Mouse (Mus musculus): ENCODE results near the gene Tnik. TPM values are rescaled to one million over a fixed set of nuclear protein-coding genes. Genes with fewer than 3 reads are reported as not detected.

Gene Tnik
- polyA plus RNA-seq, 1 experiment from 2014 or later: 111 TPM

DNA sequence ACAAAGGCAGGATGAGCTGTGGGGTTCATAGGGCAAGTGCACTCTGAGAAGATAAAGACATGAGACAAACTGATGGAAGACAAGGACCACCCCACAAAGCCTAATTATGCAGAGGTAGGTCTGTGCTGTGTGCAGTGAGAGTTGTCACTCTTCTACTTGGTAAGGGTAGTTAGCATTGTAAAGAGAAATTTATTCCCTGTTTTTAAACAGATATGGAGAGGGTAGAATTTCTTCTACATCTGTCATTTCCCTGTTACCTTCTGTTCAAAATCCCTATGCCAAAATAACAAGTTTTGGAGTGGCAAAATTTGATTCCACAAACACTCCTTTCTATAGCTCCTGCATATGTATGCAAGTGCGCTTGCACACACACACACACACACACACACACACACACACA, 71.5 kb downstream of the Tnik start:
- peak; percentile 72 for ATAC-seq
- Histone ChIP-seq H3K4me1 (replicated peaks; ENCODE audit: control insufficient read depth, insufficient read depth, low read length) (peaks cover 26% of the 10 kb centered on the region), H3K27me3 (replicated peaks; ENCODE audit: control insufficient read depth, insufficient read depth, low read length) (no peaks in the 10 kb centered on the region), H3K4me3 (replicated peaks; ENCODE audit: low read length) (no peak overlapping the region), H3K9ac (replicated peaks; ENCODE audit: low read depth, low read length) (no peak overlapping the region), H3K27ac (ENCODE audit: low read length) (peak overlapping the region; percentile 88), H3K36me3 (ENCODE audit: control insufficient read depth, insufficient read depth) (no peaks in the 10 kb centered on the region), H3K4me2 (ENCODE audit: low read length) (no peak overlapping the region), H3K9me3 (ENCODE audit: control insufficient read depth, low read length) (no peaks in the 10 kb centered on the region)
- 74% methylated on average over 1 of the region's 1 CpGs for WGBS

DNA sequence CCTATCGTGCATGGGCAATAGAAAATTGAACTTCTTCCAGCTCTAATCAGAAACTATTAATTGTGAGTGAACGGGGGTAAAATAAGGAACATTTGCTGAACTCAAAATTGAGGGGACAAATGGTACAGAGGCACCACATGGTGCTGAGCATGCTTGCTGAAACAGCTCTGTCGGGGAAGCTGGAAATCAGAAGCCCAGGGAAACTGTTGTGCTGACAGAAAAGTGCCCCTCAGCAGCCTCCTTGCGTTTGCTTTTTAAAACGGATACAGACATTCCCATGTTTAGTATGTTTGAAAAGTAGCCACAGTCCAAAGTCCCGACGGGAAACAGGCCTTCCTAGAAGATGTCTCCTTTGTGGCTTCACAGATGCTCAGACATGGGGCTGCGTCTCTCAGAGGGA, 77.1 kb downstream of the Tnik start:
- no peak overlapping the region for H3K4me2 ChIP-seq (ENCODE audit: low read length)
- no peaks in the 10 kb centered on the region for H3K27me3 ChIP-seq (replicated peaks; ENCODE audit: control insufficient read depth, insufficient read depth, low read length)
- peak overlapping the region; percentile 54 for H3K27ac ChIP-seq (ENCODE audit: low read length)
- ATAC-seq: no peak
- H3K9ac ChIP-seq (replicated peaks; ENCODE audit: low read depth, low read length): no peak overlapping the region; the same call in 1 of the 2 replicates
- no peaks in the 10 kb centered on the region for H3K36me3 ChIP-seq (ENCODE audit: control insufficient read depth, insufficient read depth)
- H3K4me1 ChIP-seq (replicated peaks; ENCODE audit: control insufficient read depth, insufficient read depth, low read length): peaks cover 21% of the 10 kb centered on the region
- H3K9me3 ChIP-seq (ENCODE audit: control insufficient read depth, low read length): no peaks in the 10 kb centered on the region
- WGBS: 56% methylated on average over 8 of the region's 8 CpGs
- no peak overlapping the region for H3K4me3 ChIP-seq (replicated peaks; ENCODE audit: low read length)

DNA sequence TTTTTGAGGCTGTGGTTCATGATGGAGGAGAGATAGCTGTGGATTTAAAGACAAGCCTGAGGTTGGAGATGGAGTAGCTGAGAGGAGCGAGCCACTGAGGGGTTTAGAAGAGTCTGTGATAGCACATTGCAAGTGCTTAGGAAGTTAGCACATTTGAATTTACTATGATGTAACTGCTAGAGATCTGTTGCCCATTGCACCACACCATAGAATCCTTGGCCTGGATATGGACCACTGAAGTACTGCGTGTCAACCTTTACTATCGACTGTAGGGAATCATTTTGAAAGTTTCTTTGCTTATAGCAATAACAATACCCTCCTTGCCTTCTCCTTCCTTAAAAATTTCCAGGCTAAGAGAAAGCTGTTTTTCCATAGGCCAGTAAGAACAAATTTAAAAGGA, 80.2 kb downstream of the Tnik start:
- H3K27me3 ChIP-seq (replicated peaks; ENCODE audit: control insufficient read depth, insufficient read depth, low read length): no peaks in the 10 kb centered on the region
- H3K4me1 ChIP-seq (replicated peaks; ENCODE audit: control insufficient read depth, insufficient read depth, low read length): peaks cover 35% of the 10 kb centered on the region
- H3K36me3 ChIP-seq (ENCODE audit: control insufficient read depth, insufficient read depth): no peaks in the 10 kb centered on the region
- H3K27ac ChIP-seq (ENCODE audit: low read length): peak overlapping the region; percentile 69
- no peak overlapping the region for H3K4me3 ChIP-seq (replicated peaks; ENCODE audit: low read length)
- H3K4me2 ChIP-seq (ENCODE audit: low read length): no peak overlapping the region
- ATAC-seq: no peak
- H3K9me3 ChIP-seq (ENCODE audit: control insufficient read depth, low read length): no peaks in the 10 kb centered on the region
- no peak overlapping the region for H3K9ac ChIP-seq (replicated peaks; ENCODE audit: low read depth, low read length)
- 78% methylated on average over 3 of the region's 3 CpGs for WGBS

DNA sequence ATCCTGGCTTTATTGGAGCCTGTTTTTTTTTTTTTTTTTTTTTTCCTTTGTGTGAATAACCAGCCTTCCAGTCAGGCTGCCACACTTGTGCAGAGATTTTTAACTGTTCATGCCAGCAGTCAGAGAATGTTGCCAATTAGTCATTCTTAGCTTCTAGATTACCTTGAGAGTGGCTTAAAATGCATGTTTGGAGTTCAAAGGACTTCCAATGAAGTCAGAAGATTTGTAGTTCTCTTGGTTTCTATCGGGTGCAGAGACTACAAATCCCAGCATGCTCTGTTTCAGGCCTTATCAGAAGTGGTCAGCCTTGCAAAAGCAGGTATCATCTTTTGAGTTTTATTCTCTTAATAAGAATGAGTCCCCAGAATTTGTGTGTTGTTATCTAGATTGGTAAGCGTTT, 80.6 kb downstream of the Tnik start:
- Histone ChIP-seq H3K36me3 (ENCODE audit: control insufficient read depth, insufficient read depth) (no peaks in the 10 kb centered on the region), H3K4me2 (ENCODE audit: low read length) (no peak overlapping the region), H3K4me3 (replicated peaks; ENCODE audit: low read length) (no peak overlapping the region), H3K4me1 (replicated peaks; ENCODE audit: control insufficient read depth, insufficient read depth, low read length) (peaks cover 36% of the 10 kb centered on the region), H3K9me3 (ENCODE audit: control insufficient read depth, low read length) (no peaks in the 10 kb centered on the region), H3K27ac (ENCODE audit: low read length) (peak overlapping the region; percentile 13; the same call in 1 of the 2 replicates), H3K27me3 (replicated peaks; ENCODE audit: control insufficient read depth, insufficient read depth, low read length) (no peaks in the 10 kb centered on the region), H3K9ac (replicated peaks; ENCODE audit: low read depth, low read length) (no peak overlapping the region)
- 71% methylated on average over 2 of the region's 2 CpGs for WGBS
- ATAC-seq: no peak; the same call in 1 of the 2 replicates

DNA sequence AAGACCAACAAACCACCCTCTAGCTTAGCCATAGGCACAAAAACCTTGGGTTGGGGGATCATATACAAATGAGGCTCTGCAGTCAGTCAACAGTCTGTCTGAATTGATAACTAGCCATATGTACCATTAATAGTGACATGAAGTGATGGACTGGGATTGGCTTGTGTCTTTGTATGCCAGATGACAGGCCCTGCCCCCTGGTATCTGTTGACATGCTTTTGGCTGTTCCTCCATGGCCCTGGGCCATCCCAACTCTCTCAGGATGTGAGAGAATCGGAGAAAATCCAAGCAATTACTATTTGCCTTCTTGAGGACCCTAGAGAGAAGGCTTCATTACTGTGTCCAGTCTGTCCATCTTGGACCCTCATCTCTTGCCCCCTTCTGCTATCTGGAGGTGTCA, 82.4 kb downstream of the Tnik start:
- H3K27ac ChIP-seq (ENCODE audit: low read length): peak overlapping the region; percentile 75
- no peaks in the 10 kb centered on the region for H3K27me3 ChIP-seq (replicated peaks; ENCODE audit: control insufficient read depth, insufficient read depth, low read length)
- no peaks in the 10 kb centered on the region for H3K36me3 ChIP-seq (ENCODE audit: control insufficient read depth, insufficient read depth)
- ATAC-seq: peak; percentile 60; the same call in 1 of the 2 replicates
- no peaks in the 10 kb centered on the region for H3K9me3 ChIP-seq (ENCODE audit: control insufficient read depth, low read length)
- 52% methylated on average over 1 of the region's 1 CpGs for WGBS
- H3K4me2 ChIP-seq (ENCODE audit: low read length): no peak overlapping the region
- no peak overlapping the region for H3K4me3 ChIP-seq (replicated peaks; ENCODE audit: low read length)
- no peak overlapping the region for H3K9ac ChIP-seq (replicated peaks; ENCODE audit: low read depth, low read length)
- peaks cover 33% of the 10 kb centered on the region for H3K4me1 ChIP-seq (replicated peaks; ENCODE audit: control insufficient read depth, insufficient read depth, low read length)

DNA sequence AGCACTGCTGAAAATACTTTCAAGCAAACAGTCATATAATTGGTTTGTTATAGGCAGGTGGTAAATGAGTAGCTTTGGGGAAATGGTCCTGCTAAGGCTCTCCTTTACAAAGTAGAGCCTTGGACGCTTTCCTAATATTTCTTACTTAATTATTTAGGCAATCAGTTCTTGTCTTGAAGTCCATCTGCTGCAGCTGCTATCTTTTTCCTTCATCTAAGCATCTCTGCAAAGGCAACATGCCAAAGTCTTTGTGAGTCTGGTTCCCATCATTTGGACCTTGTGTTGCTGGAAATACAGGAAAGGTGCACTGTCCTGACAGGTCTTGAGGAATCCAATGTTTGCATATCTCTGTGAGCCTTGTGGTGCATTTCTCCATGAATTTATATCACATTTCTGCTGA, 82.9 kb downstream of the Tnik start:
- 57% methylated on average over 1 of the region's 1 CpGs for WGBS
- Histone ChIP-seq H3K4me1 (replicated peaks; ENCODE audit: control insufficient read depth, insufficient read depth, low read length) (peaks cover 33% of the 10 kb centered on the region), H3K27me3 (replicated peaks; ENCODE audit: control insufficient read depth, insufficient read depth, low read length) (no peaks in the 10 kb centered on the region), H3K9ac (replicated peaks; ENCODE audit: low read depth, low read length) (no peak overlapping the region), H3K9me3 (ENCODE audit: control insufficient read depth, low read length) (no peaks in the 10 kb centered on the region), H3K36me3 (ENCODE audit: control insufficient read depth, insufficient read depth) (no peaks in the 10 kb centered on the region), H3K4me3 (replicated peaks; ENCODE audit: low read length) (no peak overlapping the region), H3K4me2 (ENCODE audit: low read length) (no peak overlapping the region), H3K27ac (ENCODE audit: low read length) (peak overlapping the region; percentile 75)
- peak; percentile 41 for ATAC-seq

DNA sequence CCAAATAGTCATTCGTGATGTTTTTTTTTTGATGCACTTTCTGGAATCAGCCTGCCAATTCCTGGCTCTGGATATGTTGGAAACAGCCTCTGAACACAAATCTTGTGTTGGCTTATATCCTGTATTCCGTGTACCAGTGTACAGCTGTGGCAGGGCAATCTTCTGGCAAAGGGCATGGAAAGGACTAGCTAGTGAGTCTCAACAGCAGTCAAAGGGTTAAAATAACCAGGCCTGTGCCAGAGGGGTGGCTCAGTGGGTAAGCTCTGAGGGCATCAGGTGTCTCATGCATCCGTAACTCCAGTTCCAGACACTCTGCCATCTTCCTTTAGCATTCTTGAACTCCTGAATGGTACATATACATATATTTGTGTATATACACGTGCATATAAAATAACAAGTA, 83.5 kb downstream of the Tnik start:
- Histone ChIP-seq H3K4me2 (ENCODE audit: low read length) (no peak overlapping the region), H3K4me3 (replicated peaks; ENCODE audit: low read length) (no peak overlapping the region), H3K36me3 (ENCODE audit: control insufficient read depth, insufficient read depth) (no peaks in the 10 kb centered on the region), H3K9ac (replicated peaks; ENCODE audit: low read depth, low read length) (no peak overlapping the region), H3K27me3 (replicated peaks; ENCODE audit: control insufficient read depth, insufficient read depth, low read length) (no peaks in the 10 kb centered on the region), H3K9me3 (ENCODE audit: control insufficient read depth, low read length) (no peaks in the 10 kb centered on the region), H3K27ac (ENCODE audit: low read length) (peak overlapping the region; percentile 75), H3K4me1 (replicated peaks; ENCODE audit: control insufficient read depth, insufficient read depth, low read length) (peaks cover 33% of the 10 kb centered on the region)
- 64% methylated on average over 4 of the region's 4 CpGs for WGBS
- ATAC-seq: no peak

DNA sequence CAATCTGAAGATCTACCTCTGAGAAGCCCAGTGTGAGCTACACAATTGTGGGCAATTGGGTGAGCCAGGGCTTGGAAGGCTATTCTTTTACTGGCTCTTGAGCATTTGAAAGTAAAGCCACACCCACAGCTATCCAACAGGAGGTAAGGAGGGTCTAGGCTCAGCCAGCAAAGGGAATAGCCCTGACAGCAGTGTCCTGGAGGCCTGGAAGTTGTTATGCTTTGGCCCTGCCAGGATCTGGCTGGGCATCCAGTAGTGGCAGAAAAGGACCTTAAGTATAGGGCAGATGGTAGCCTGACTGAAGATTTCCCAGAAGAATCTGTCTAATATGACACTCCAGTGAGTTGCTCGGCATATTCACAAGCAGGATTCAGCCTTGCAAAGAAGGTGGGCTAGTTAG, 85.7 kb downstream of the Tnik start:
- Histone ChIP-seq H3K4me1 (replicated peaks; ENCODE audit: control insufficient read depth, insufficient read depth, low read length) (peaks cover 26% of the 10 kb centered on the region), H3K27ac (ENCODE audit: low read length) (no peak overlapping the region), H3K36me3 (ENCODE audit: control insufficient read depth, insufficient read depth) (no peaks in the 10 kb centered on the region), H3K4me2 (ENCODE audit: low read length) (no peak overlapping the region), H3K9ac (replicated peaks; ENCODE audit: low read depth, low read length) (no peak overlapping the region), H3K27me3 (replicated peaks; ENCODE audit: control insufficient read depth, insufficient read depth, low read length) (no peaks in the 10 kb centered on the region), H3K9me3 (ENCODE audit: control insufficient read depth, low read length) (no peaks in the 10 kb centered on the region), H3K4me3 (replicated peaks; ENCODE audit: low read length) (no peak overlapping the region)
- 78% methylated on average over 1 of the region's 1 CpGs for WGBS
- no peak for ATAC-seq

DNA sequence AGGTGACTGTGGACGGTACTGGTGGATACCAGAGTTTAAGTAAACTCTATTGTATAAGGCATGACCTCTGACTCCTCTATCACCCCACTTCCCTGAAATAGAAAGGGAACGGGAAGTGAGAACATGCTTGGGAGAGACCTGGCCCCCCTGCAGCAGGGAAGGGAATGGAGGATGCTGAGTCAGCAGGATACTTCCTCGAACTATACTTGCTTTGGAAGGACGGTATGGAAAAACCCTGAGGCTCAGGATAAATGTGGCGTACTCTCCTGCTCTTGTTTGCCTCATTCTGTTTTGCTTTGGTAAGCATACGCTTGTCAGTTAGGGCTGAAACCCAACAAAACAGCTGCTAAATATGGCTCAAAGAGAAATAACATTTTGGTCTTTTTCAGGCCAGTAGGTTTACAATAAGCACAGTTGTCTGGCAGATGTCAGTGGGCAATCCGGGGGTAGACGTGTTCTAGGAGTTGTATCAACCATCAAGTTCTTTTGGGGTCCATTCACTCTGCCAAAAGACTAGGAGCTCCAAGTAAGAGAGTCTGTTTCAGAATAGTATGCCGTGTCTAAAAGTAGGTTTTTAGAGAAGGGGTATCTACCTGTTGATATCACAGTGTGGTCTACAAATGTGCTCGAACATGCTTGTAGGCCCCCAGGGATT, 87.3 kb downstream of the Tnik start:
- Histone ChIP-seq H3K9me3 (ENCODE audit: control insufficient read depth, low read length) (no peaks in the 10 kb centered on the region), H3K36me3 (ENCODE audit: control insufficient read depth, insufficient read depth) (no peaks in the 10 kb centered on the region), H3K4me2 (ENCODE audit: low read length) (no peak overlapping the region), H3K4me3 (replicated peaks; ENCODE audit: low read length) (no peak overlapping the region), H3K27ac (ENCODE audit: low read length) (no peak overlapping the region), H3K9ac (replicated peaks; ENCODE audit: low read depth, low read length) (no peak overlapping the region), H3K27me3 (replicated peaks; ENCODE audit: control insufficient read depth, insufficient read depth, low read length) (no peaks in the 10 kb centered on the region), H3K4me1 (replicated peaks; ENCODE audit: control insufficient read depth, insufficient read depth, low read length) (peaks cover 22% of the 10 kb centered on the region)
- ATAC-seq: no peak
- 74% methylated on average over 10 of the region's 10 CpGs for WGBS

DNA sequence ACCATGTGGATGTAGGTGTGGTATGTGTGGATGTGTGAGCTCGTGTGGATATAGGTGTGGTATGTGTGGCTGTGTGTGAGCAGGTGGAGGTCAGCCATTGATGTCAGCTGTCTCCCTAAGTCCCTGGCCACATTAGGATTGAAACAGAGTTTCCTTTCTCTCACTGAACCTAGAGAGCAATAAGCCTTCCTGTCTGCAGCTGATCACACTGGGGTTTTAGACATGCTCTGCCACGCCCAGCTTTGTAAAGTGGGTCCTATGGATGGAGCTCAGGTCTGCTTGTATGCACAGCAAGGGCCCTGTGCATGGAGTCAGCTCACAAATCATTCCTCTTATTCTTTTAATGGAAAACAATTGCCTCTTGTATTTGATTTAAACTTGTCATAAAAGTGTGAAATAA, 95.4 kb downstream of the Tnik start:
- H3K9ac ChIP-seq (replicated peaks; ENCODE audit: low read depth, low read length): no peak overlapping the region
- H3K27me3 ChIP-seq (replicated peaks; ENCODE audit: control insufficient read depth, insufficient read depth, low read length): no peaks in the 10 kb centered on the region
- WGBS: 73% methylated on average over 2 of the region's 2 CpGs
- no peak overlapping the region for H3K4me3 ChIP-seq (replicated peaks; ENCODE audit: low read length)
- H3K4me1 ChIP-seq (replicated peaks; ENCODE audit: control insufficient read depth, insufficient read depth, low read length): no peaks in the 10 kb centered on the region
- H3K36me3 ChIP-seq (ENCODE audit: control insufficient read depth, insufficient read depth): peaks cover 10% of the 10 kb centered on the region
- H3K27ac ChIP-seq (ENCODE audit: low read length): no peak overlapping the region
- ATAC-seq: no peak
- no peaks in the 10 kb centered on the region for H3K9me3 ChIP-seq (ENCODE audit: control insufficient read depth, low read length)
- no peak overlapping the region for H3K4me2 ChIP-seq (ENCODE audit: low read length)

All from forebrain, embryonic 16.5 days (tissue).